Comparison of ENCODE assay signal across 21 mouse cellular contexts in genomic region chr16:29990795-29991587, GRCm38 (mm10).
DNase-seq lines count a peak whose midpoint lies in the region; ATAC-seq and TF ChIP-seq lines count a peak whose summit lies in the region.
"Had no signal": no experiment of that assay in that cellular context is flagged by ENCODE, and none has a peak within 500 bp of the region (broad histone marks: within the 10 kb centered on the region; RNA-seq: fewer than 3 reads in every experiment).

No protein-coding gene starts in this region.

- H3K4me1 ChIP-seq in forebrain, embryonic 10.5 days = peaks cover 55% of the 10 kb centered on the region
- peaks cover 17% of the 10 kb centered on the region for H3K4me1 ChIP-seq in forebrain, embryonic 12.5 days
- peaks cover 21% of the 10 kb centered on the region for H3K4me1 ChIP-seq in liver, adult 2 months (ENCODE audit: control insufficient read depth, insufficient read depth, low read length)
- peaks cover 15% of the 10 kb centered on the region for H3K4me1 ChIP-seq in liver, embryonic 12.5 days
- H3K4me1 ChIP-seq in intestine, embryonic 16.5 days (ENCODE audit: control insufficient read depth, insufficient read depth, low read length) = peaks cover 30% of the 10 kb centered on the region
- peaks cover 32% of the 10 kb centered on the region for H3K4me1 ChIP-seq in small intestine, adult 2 months (ENCODE audit: control insufficient read depth, insufficient read depth, insufficient read length, low read length)

- no peak for ATAC-seq in forebrain, embryonic 12.5 days (ENCODE audit: low FRiP score)
- ATAC-seq in liver, embryonic 12.5 days = no peak
- ATAC-seq in intestine, embryonic 16.5 days = peak; percentile 12; the same call in 1 of the 2 replicates
- ATAC-seq: CD4-positive, CD25-positive, alpha-beta regulatory T cell, adult 4 months; forebrain, postnatal 0 days; hindbrain, embryonic 16.5 days; liver, postnatal 0 days; Patski had no signal

- no peak for TF ChIP-seq CTCF in liver, adult 2 months (IDR thresholded peaks at IDR 0.05; ENCODE audit: low read depth, low read length)
- TF ChIP-seq CTCF in small intestine, adult 2 months (IDR thresholded peaks at IDR 0.05; ENCODE audit: extremely low read depth, insufficient read length, insufficient replicate concordance, low read depth, low read length) = no peak

- 80% methylated on average over 9 of the region's 9 CpGs for WGBS in forebrain, embryonic 10.5 days
- WGBS in forebrain, embryonic 12.5 days = 70% methylated on average over 9 of the region's 9 CpGs
- 55% methylated on average over 9 of the region's 9 CpGs for WGBS in liver, adult 2 months
- 51% methylated on average over 9 of the region's 9 CpGs for WGBS in liver, embryonic 12.5 days (ENCODE audit: insufficient replicate concordance)
- WGBS in intestine, embryonic 16.5 days = 72% methylated on average over 9 of the region's 9 CpGs
- WGBS in small intestine, adult 2 months = 73% methylated on average over 9 of the region's 9 CpGs

- no peaks in the 10 kb centered on the region for H3K36me3 ChIP-seq in forebrain, embryonic 10.5 days (replicated peaks)
- H3K36me3 ChIP-seq in forebrain, embryonic 12.5 days (replicated peaks) = no peaks in the 10 kb centered on the region
- no peaks in the 10 kb centered on the region for H3K36me3 ChIP-seq in liver, adult 2 months (ENCODE audit: control insufficient read depth, insufficient read depth, low read length)
- no peaks in the 10 kb centered on the region for H3K36me3 ChIP-seq in liver, embryonic 12.5 days
- no peaks in the 10 kb centered on the region for H3K36me3 ChIP-seq in intestine, embryonic 16.5 days (ENCODE audit: control insufficient read depth, insufficient read depth, low read length)
- no peaks in the 10 kb centered on the region for H3K36me3 ChIP-seq in small intestine, adult 2 months (ENCODE audit: control insufficient read depth, insufficient read depth, low read length)
- H3K36me3 ChIP-seq: embryonic facial prominence, embryonic 13.5 days; heart, embryonic 15.5 days; limb, embryonic 15.5 days had no signal

- no peak for TF ChIP-seq POLR2A in liver, adult 2 months (IDR thresholded peaks at IDR 0.05; ENCODE audit: extremely low read depth, insufficient read depth, low read length)
- no peak for TF ChIP-seq POLR2A in small intestine, adult 2 months (IDR thresholded peaks at IDR 0.05; ENCODE audit: low read depth, low read length)

- H3K79me2 ChIP-seq in liver, adult 2 months (ENCODE audit: control insufficient read depth, insufficient read depth, low read length) = no peaks in the 10 kb centered on the region

- no peak for DNase-seq in forebrain, embryonic 10.5 days (ENCODE audit: extremely low spot score, low spot score)
- DNase-seq in liver, adult 2 months (ENCODE audit: extremely low read depth, low read depth, low spot score) = peak; percentile 91
- no peak for DNase-seq in right cerebral cortex, adult 2 months (ENCODE audit: low spot score in 2 of 2)
- no peak for DNase-seq in cerebellum, postnatal 25 days
- DNase-seq: adrenal gland, postnatal 36 days; cerebellum, adult 2 months; forebrain, postnatal 0 days; heart, postnatal 4 days; liver, postnatal 0 days; lung, postnatal 14 days; spleen, adult 18-20 months had no signal

- peaks cover 61% of the 10 kb centered on the region for H3K27me3 ChIP-seq in forebrain, embryonic 10.5 days (ENCODE audit: poor library complexity, severe bottlenecking)
- H3K27me3 ChIP-seq in forebrain, embryonic 12.5 days = peaks cover 15% of the 10 kb centered on the region
- no peaks in the 10 kb centered on the region for H3K27me3 ChIP-seq in liver, adult 2 months (ENCODE audit: control insufficient read depth, insufficient read depth, low read length)
- 0 out of 2 replicates have a peak, but pooled peaks cover 6% of the 10 kb centered on the region for H3K27me3 ChIP-seq in liver, embryonic 12.5 days (replicated peaks)
- H3K27me3 ChIP-seq in intestine, embryonic 16.5 days (replicated peaks; ENCODE audit: control insufficient read depth, insufficient read depth, low read length) = no peaks in the 10 kb centered on the region
- no peaks in the 10 kb centered on the region for H3K27me3 ChIP-seq in small intestine, adult 2 months (ENCODE audit: control insufficient read depth, insufficient read depth, low read length)
- H3K27me3 ChIP-seq: embryonic facial prominence, embryonic 13.5 days; heart, embryonic 15.5 days; limb, embryonic 15.5 days; Patski had no signal

- no peak overlapping the region for H3K4me3 ChIP-seq in forebrain, embryonic 10.5 days
- H3K4me3 ChIP-seq in forebrain, embryonic 12.5 days (replicated peaks) = no peak overlapping the region
- H3K4me3 ChIP-seq in liver, adult 2 months (ENCODE audit: insufficient read depth, low read depth, low read length) = no peak overlapping the region
- no peak overlapping the region for H3K4me3 ChIP-seq in liver, embryonic 12.5 days
- H3K4me3 ChIP-seq in intestine, embryonic 16.5 days (ENCODE audit: low read length) = 0 out of 2 replicates have a peak overlapping the region, but pooled peaks have one; percentile 3
- no peak overlapping the region for H3K4me3 ChIP-seq in small intestine, adult 2 months (ENCODE audit: low read depth, low read length)
- H3K4me3 ChIP-seq: embryonic facial prominence, embryonic 13.5 days; heart, embryonic 15.5 days; limb, embryonic 15.5 days had no signal

- no peak overlapping the region for H3K4me2 ChIP-seq in forebrain, embryonic 12.5 days
- no peak overlapping the region for H3K4me2 ChIP-seq in liver, embryonic 12.5 days
- peak overlapping the region; percentile 38 for H3K4me2 ChIP-seq in intestine, embryonic 16.5 days (ENCODE audit: low read depth, low read length)
- H3K4me2 ChIP-seq: embryonic facial prominence, embryonic 13.5 days; heart, embryonic 15.5 days; limb, embryonic 15.5 days had no signal

- no peak overlapping the region for H3K9ac ChIP-seq in forebrain, embryonic 12.5 days
- H3K9ac ChIP-seq in liver, adult 2 months (ENCODE audit: low read depth, low read length) = no peak overlapping the region
- H3K9ac ChIP-seq in liver, embryonic 12.5 days = no peak overlapping the region
- H3K9ac ChIP-seq in intestine, embryonic 16.5 days (ENCODE audit: low read depth, low read length) = peak overlapping the region; percentile 48
- H3K9ac ChIP-seq: embryonic facial prominence, embryonic 13.5 days; forebrain, postnatal 0 days; heart, embryonic 15.5 days; limb, embryonic 15.5 days; liver, postnatal 0 days had no signal

- peak overlapping the region; percentile 46; the same call in 1 of the 2 replicates for H3K27ac ChIP-seq in forebrain, embryonic 10.5 days
- no peak overlapping the region for H3K27ac ChIP-seq in forebrain, embryonic 12.5 days
- H3K27ac ChIP-seq in liver, adult 2 months (replicated peaks; ENCODE audit: insufficient read depth, low read depth, low read length) = peak overlapping the region; percentile 52
- no peak overlapping the region for H3K27ac ChIP-seq in liver, embryonic 12.5 days
- peak overlapping the region; percentile 88 for H3K27ac ChIP-seq in intestine, embryonic 16.5 days (ENCODE audit: low read length)
- peak overlapping the region; percentile 30; the same call in 1 of the 2 replicates for H3K27ac ChIP-seq in small intestine, adult 2 months (ENCODE audit: insufficient read depth, low read depth, low read length)
- H3K27ac ChIP-seq: embryonic facial prominence, embryonic 13.5 days; heart, embryonic 15.5 days; limb, embryonic 15.5 days had no signal

- no peaks in the 10 kb centered on the region for H3K9me3 ChIP-seq in forebrain, embryonic 10.5 days
- H3K9me3 ChIP-seq in forebrain, embryonic 12.5 days = no peaks in the 10 kb centered on the region
- H3K9me3 ChIP-seq in liver, embryonic 12.5 days (replicated peaks) = no peaks in the 10 kb centered on the region
- H3K9me3 ChIP-seq in intestine, embryonic 16.5 days (ENCODE audit: control insufficient read depth, low read length) = no peaks in the 10 kb centered on the region
- H3K9me3 ChIP-seq: embryonic facial prominence, embryonic 13.5 days; heart, embryonic 15.5 days; limb, embryonic 15.5 days had no signal

Comparison
In these comparisons a context has a peak if more than half of its experiments do, and no peak if none do; other contexts are left out.
1. H3K27ac ChIP-seq: peak in forebrain, embryonic 10.5 days (single experiment), liver, adult 2 months (single experiment), intestine, embryonic 16.5 days (single experiment) and small intestine, adult 2 months (single experiment); none in forebrain, embryonic 12.5 days (single experiment) and liver, embryonic 12.5 days (single experiment).